Mouse (Mus musculus) ZHBTc4 (cell line): ENCODE data around the gene Gm10220.
A peak's percentile ranks its signal among the peaks of the same experiment; 100 is the strongest.
"Not testable (repeated sequence)": the region's sequence is repeated elsewhere in the genome, so short reads cannot be mapped to it uniquely, and the experiment has no call there.

ENCODE experiments used
- DNase-seq: peaks from one replicate; pipeline ENCODE4 v3.0.0-alpha.2; 2011; ENCODE audit warnings: low read depth, low spot score

Gm10220 gene

GRCm38 (mm10) chr5:26121321-26121720 is at the start of gene Gm10220:
TSS of gene Gm10220 (minus strand) at chr5:26121421.
- not testable (repeated sequence) for DNase-seq

DNA sequence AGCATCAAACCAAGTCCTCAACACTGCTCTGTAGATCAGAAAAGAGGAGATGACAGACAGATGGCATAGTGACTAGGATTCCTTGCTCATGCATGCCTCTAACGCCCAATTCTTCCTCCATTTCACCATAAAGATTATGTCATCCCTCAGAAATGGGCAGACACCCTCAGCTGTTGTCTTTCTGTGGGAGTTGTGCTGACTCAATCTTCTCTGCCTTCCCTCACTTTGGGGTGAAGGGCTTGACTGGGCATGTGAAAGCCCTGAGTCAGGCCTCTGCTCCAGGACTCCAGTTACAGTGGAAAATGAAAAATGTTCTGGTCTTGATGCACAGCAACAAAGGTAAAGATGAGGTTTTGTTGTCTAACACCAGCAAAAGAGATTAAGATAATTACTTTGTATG is 48.6 kb upstream of the Gm10220 start:
- no peak for DNase-seq

- DNase-seq, result no peak
Observed at GRCm38 (mm10) chr5:26165791-26166165, 44.6 kb upstream of the Gm10220 start.

DNA sequence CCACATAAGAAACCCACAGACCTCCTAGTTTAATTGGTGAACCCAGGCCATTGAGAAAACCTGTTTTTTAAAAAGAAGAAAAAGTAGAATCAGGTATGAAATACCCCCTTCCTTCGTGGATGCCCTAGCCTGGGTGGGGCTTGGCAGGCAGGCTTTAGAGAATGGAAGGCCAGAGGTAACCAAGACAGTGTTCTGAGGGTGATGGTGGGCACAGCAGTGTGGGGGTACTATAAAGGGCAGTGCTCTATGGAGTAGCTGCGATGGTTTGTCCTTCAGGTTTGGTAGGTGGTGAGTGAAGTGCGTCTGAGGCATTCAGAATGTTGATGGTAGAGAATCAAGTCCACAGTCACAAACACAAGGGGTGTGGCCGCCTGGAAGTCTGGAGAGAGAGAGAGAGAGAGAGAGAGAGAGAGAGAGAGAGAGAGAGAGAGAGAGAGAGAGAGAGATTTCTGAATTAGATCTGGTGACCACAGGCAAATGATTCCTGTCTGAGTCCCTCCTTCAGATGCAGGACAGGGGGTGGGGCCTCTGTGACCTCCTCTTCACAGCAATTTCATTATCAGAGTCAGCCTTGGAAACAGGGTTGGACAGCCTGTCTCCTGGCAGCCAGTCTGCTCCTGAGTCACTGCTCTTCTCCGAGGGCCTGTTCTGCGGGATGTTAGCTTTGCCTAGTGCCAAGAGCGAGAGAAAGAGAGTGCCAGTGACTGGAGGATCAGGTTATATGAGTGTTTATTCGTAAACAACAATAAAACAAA is 44.0 kb upstream of the Gm10220 start:
- no peak for DNase-seq

DNA sequence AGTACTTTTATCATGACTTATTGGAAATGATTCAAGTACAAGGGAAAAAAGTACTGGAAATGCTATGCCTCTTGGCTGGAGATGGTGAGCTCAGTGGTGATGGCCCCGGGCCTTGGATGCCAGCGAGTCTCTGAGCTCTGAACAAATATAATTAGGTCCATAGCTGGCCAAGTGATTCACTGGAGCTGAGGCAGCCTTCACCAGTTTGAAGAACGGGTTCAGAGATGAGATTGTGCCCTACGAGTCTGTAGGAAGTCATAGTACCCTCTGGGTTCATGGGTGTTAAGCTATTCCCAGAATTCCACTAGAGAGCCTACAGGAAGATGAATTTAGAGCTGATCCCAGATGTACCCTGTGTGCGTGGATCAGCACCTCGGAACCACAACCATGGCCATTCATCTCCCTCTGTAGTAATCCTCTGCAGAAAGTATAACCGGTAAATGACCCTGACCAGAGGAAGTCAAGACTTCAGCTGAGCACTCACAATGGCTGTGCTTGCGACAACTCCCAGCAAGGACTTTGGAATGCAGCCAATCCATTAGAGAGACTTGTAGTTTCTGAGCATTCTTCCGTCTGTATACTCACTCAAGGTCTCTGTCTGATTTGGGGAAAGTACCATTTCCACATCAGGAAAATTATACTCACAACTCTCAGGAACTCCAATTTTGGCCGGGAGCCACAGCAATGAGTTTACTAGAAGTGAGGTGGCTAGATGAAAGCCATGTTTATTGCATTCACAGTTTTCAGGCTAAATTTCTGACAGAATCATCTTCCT is 36.4 kb upstream of the Gm10220 start:
- no peak for DNase-seq

DNA sequence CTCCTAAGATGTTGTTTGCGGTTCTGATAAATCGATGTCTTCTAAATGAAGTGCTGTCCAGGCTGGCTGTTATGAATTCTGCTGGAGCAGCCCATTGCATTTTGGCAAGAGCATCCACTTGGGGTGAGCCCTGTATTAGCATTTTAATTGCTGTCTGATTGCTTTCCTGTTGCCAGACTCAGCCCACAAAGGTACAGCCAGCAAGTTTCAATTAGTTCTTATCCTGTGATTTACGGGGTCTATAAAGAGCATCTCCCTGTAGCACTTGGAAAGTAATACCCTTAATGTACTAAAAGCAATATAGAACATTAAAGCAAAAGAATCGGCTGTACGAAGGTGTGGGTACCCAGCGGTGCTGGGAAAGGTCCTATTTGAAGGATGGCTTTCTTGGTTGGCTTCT is 21.7 kb upstream of the Gm10220 start:
- no peak for DNase-seq

DNA sequence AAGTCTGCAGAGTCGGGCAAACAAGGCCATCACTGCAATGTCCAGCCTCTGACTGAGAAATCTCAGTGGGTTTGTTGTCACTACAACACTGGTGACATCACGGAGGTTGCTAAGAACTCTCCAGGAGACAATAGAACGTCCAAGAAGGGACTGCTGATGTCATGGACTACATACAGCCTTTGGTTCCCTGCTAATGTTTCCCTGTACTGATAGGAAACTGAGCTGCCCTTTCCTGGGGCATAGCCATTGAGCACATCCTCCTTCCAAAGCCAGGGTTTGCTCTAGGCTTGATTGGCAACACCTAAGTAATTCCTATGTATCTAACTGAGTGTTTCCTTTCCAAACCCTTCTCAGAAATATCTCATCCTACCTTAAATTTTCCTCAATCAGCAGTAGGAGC is 16.0 kb downstream of the Gm10220 start, which contains the start of gene 5031410I06Rik:
Gene 5031410I06Rik, minus strand, starts transcription at position 101 of the 400 bp plus-strand sequence.
- not testable (repeated sequence) for DNase-seq

DNA sequence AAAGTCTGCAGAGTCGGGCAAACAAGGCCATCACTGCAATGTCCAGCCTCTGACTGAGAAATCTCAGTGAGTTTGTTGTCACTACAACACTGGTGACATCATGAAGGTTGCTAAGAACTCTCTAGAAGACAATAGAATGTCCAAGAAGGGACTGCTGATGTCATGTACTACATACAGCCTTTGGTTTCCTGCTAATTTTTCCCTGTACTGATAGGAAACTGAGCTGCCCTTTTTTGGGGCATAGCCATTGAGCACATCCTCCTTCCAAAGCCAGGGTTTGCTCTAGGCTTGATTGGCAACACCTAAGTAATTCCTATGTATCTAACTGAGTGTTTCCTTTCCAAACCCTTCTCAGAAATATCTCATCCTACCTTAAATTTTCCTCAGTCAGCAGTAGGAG is 32.0 kb downstream of the Gm10220 start, which contains the start of gene Gm10471:
Gene Gm10471, minus strand, starts transcription at position 101 of the 400 bp plus-strand sequence.
- not testable (repeated sequence) for DNase-seq

DNA sequence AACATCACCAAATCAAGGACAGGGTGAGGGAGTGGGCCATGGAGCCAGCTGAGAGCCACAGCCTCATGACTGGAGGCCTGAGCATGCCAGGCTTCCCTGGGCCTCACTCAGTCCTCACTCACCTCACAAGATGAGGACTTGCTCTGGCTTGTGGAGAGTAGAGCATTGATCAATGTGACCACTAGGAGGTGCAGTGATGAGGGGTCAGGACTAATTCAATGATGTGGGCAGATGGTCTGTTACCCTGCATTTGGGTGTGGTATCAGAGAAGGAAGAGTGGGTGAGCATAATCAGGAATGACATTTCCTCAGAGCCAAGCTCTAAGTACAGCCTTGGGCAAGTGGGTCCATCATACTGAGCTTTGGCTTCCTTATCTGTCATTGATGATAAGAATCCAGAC is 42.2 kb downstream of the Gm10220 start:
- DNase-seq, result not testable (repeated sequence)

- peak; percentile 88 for DNase-seq
Observed at GRCm38 (mm10) chr5:26070716-26071115, 50.5 kb downstream of the Gm10220 start.
